Mouse (Mus musculus) left cerebral cortex, adult 18-20 months (tissue): ENCODE results near the gene Wdr90. TPM values are rescaled to one million over a fixed set of nuclear protein-coding genes. Genes with fewer than 3 reads are reported as not detected.

ENCODE experiments used
- DNase-seq, 2 experiments: peaks; one replicate each; pipeline ENCODE4 v3.0.0; 2021 to 2022; ENCODE audit warnings: low spot score in 2 of 2, mixed read lengths in 1 of 2
- long read RNA-seq, 2 experiments: library from polyadenylated mRNA; stranded (forward); transcript quantifications; one replicate each; pipeline ENCODE4 v2.0.0; 2021
- total RNA-seq, 2 experiments: library from RNA; stranded (reverse); gene quantifications; 2 replicates each; pipeline ENCODE4 v1.2.3; 2021

Gene Wdr90
- total RNA-seq, result 10 to 100 TPM; 26.0 to 31.5 TPM
- long read RNA-seq, experiment 1, full-length matches to known transcripts, result 2 of 19 reads
- long read RNA-seq, experiment 1, partial matches to known transcripts, result 7 of 19 reads
- long read RNA-seq, experiment 1, other reads (novel, unspliced or antisense), result 10 of 19 reads
- long read RNA-seq, experiment 2, partial matches to known transcripts, result 3 of 8 reads
- long read RNA-seq, experiment 2, other reads (novel, unspliced or antisense), result 5 of 8 reads

DNA sequence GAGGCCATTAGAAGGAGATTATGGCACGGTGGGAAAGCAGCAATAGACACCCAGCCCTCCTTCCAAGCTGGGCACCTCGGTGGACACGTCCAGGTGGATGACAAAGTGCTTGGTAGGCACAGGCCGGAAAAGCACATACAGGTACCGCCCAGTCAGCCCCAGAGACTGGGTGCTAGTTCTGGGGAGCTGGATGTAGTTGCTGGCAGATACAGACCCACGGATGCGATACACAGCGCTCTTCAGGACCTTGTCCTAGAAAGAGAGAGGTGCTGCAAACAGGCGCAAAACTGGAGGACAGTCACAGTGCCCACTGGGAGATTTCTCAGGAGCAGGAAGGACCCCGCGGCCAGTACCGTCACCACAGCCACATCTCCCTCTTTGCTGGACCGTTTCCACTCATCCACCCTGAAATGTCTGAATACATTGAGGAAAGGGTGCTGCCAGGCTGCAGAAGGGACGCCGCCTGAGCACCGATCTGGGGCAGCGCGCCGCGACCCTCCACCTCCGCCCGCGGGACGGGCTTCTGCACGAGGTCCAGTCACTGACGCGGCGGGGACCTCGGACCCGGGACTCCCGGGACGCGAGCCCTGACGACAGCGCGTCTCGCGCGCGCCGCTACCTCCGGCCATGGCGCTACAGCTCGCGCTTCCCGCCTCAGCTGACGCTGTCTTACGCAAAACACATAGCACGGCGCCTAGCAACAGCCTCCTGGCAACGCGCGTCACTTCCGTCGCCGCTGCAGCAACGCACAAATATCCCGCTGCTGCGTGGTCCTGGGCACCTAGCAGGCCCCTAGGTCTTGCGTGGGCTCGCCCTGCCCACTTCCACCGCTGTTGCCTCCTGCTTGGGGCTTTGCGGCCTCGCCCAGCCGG is at the start of gene Wdr90:
Gene Wdr90 (minus strand): TSS at position 670 of the 872 bp plus-strand sequence.
- DNase-seq, result peak; percentile 94 to 95

DNA sequence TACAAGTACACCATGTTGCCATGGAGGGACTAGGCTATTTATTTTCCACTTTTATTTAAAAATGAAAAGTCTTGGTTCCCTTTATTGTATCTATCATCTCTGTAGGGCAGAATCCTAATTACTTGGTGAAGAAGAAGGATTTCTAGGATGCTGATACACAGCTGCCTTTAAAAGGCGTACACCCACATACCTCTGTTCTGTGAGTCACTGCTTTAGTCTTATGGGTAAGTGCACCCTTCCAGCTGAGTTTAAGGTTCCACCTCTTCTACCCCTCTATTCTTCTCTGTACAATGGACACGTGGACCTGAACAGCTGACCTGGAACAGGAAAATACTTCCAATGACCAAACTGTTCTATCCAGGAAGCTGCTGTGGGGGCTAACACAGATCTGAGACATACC is 46.3 kb upstream of the Wdr90 start:
- no peak for DNase-seq

- DNase-seq, result no peak
Measured at GRCm38 (mm10) chr17:25903061-25903460, 41.8 kb upstream of the Wdr90 start.

DNA sequence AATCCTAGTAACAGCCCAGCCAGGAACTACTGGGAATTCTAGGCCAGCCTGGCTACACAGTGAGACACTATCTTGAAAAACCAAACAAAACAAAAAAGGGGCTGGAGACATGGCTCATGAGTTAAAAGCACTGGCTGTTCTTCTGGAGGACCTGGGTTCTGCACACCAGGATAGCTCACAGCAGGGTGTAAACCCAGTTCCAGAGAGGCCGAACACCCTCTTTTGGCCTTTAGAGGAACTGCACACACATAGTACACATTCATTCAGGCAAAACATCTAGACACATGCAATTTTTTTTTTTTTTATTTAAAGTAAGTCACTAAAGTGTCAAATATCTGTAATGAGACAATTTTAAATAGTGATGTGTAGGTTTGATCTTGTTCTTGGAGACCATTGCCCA is 38.9 kb upstream of the Wdr90 start:
- no peak for DNase-seq

DNA sequence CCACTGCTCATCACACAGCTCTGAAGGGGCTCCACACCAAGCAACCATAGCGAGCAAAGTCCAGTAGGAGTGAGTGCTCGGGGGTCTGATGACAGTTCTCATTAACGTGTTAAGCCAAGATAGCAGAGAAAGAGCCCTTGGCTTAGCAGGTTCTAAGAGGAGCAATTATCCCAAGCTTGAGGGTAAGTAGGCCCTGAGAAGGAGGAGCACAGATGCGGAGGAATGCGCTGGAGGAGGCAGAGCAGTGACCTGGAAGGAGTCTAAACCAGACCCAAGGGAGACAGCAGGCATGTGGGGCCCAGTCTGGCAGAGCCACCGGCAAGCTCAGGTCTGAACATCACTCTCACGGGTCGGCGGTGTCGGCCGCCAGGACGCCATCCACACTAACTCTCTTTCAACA is 34.6 kb upstream of the Wdr90 start:
- no peak for DNase-seq

DNA sequence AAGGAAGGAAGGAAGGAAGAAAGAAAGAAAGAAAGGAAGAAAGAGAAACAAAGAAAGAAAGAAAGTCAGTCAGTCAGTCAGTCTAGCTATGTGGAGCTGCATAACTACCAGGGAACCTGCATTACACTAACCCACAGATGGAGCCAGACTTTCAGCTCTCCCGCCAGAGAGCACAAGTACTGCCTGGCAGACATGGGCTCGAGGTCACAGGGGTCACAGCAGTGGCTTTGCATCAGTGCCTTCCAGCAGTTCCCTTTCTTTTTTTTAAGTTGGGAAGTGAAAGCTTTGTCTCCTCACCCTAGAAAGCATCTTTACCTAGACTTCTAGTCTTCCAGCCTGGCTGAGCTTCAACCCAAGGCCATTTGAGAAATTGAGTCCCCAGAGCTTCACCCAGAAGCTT is 34.1 kb upstream of the Wdr90 start:
- no peak for DNase-seq

DNA sequence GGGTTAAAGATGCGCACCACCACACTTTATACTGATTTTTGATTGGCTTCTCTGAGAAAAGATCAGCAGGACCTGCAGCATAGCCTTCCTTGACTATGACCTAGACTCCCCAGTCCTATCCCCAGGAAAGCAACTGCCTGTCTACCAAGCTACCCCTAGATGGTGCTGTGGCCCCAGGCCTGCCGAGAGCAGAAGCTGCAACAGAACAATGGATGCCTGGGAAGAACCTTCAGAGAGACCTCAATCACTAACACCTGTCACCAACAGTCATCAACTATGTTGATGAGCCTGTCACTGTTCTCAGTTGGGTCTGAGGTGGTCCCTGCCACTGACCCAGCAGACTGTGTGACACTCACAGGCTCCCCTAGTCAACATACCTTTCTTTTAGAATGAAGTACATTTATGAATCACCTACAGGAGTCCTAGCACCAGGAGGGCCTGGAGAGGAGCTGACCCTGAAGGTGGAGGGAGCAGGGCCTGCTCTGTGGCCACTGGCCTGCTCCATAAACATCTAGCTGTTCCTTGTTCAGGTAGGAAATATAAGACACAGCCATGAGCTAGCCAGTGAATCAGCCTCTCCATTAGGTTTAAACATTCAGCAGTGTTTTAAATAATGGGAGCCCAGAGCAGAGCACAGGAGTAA is 32.8 kb upstream of the Wdr90 start:
- peak; percentile 71 for DNase-seq

GRCm38 (mm10) chr17:25888837-25889236 is 27.5 kb upstream of the Wdr90 start:
- DNase-seq, result no peak

GRCm38 (mm10) chr17:25887467-25887866 is 26.2 kb upstream of the Wdr90 start:
- DNase-seq, result no peak

- no peak for DNase-seq
Measured at GRCm38 (mm10) chr17:25886806-25887205, 25.5 kb upstream of the Wdr90 start.

DNA sequence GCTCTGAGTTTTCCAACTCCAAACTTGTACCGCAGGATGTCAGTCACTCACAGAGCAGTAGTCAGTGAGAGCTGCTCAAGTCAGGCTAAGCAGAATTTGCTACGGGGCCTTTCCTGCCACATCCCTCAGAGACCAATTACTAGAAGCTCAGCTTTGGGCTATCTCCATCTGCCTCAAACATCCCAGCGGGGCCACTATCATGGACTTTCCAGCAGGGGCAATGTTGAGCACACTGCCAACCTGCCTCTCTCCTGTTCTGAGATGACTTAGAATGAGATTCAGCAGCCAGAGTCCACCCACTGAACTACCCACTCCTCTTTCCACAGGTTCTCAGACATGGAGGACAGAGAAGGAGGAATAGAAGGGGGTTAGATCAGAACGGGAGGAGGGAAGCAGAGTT is 24.3 kb upstream of the Wdr90 start:
- DNase-seq, result peak in 1 of 2 experiments; percentile 50

GRCm38 (mm10) chr17:25883824-25884223 is 22.5 kb upstream of the Wdr90 start:
- no peak for DNase-seq

- DNase-seq, result no peak
Measured at GRCm38 (mm10) chr17:25883268-25883667, 22.0 kb upstream of the Wdr90 start.

- no peak for DNase-seq
Measured at GRCm38 (mm10) chr17:25882306-25882705, 21.0 kb upstream of the Wdr90 start.

DNA sequence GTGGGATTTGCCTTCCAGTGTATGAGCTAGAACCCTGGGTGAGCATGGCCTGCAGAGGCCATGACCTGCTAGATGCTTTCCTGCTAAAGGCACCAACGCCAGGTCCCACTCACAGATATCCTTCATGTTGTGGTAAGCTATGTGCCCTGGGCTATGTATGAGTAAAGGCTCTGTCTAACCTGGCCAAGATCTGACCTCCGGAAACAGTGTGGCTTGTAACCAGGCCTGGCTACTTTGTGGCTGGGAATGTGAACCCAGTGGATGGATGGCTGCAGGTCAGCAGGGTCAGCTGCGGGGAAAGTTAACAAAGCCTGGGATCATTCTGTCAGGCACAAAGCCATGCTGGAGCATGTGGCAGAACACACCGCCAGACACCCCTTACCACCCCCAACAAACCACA is 20.4 kb upstream of the Wdr90 start:
- DNase-seq, result no peak

DNA sequence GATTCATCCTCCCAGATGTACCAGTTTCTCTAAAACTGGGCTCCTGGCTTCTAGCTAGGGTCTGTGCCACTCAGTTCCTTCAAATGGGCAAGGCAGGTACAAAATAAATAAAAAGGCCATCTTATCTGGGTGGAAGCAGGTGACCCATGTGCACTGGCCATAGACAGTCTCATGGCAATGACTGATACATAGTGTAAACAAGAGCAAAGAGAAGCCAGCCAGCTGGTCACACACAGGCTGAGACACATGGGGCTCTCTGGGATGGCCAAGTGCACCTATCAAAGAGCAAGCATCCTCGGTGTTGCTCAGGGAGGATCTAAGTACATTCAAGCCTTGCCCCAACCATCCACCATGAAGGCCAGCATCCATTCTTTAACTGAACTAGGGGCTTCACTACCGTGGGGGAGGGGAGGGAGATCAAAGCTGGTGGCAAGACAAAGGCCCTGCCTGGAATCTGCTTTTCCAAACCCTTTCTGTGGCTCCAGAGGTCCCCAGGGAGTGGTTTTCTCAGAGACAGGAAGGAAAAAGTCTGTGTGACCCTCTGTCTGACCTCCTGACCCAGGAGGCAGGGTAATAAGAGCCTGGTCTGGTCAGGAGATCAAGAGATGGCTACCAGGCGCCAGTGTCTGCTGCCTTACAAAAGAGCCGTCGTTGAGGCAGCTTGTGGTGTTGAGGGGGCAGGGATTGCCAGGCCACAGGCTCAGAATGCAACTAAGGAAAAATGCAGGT is 19.8 kb upstream of the Wdr90 start:
- no peak for DNase-seq

DNA sequence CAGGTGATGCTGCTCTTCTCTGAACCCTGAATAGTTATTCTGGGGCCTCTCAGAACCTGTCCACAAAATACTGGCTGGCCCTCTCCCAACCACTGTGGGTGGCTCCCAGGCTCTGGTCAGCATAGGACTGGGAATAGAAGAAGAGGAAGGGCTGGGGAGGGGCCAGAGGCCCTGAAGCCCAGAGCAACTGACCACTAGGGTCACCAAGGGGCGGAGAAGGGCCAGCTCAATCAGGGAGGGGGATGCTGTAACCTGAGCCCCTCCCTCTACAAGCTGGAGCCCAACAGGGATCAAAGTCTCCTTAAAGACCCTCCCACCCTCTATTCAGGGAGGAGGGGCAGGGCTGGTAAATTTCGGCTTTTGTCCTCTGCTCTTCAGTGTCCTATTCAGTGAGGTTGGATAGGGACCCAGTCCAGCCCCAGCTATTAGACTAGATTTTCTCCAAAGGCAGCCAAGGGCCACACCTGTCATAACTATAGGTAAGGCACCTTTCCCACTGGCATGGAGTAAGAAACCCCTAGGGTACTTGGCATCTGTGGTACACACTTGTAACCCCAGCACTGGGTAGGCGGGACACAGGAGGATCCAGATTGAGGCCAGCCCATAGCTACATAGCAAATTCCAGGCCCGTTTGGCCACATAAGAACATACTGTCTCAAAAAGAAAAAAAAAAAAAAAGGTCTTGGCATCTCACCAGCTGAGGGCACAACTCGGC is 19.1 kb upstream of the Wdr90 start, which contains the start of gene Wfikkn1:
Gene Wfikkn1 (minus strand): TSS at position 663 of the 715 bp plus-strand sequence.
- DNase-seq, result no peak

GRCm38 (mm10) chr17:25879750-25880149 is 18.4 kb upstream of the Wdr90 start:
- no peak for DNase-seq

DNA sequence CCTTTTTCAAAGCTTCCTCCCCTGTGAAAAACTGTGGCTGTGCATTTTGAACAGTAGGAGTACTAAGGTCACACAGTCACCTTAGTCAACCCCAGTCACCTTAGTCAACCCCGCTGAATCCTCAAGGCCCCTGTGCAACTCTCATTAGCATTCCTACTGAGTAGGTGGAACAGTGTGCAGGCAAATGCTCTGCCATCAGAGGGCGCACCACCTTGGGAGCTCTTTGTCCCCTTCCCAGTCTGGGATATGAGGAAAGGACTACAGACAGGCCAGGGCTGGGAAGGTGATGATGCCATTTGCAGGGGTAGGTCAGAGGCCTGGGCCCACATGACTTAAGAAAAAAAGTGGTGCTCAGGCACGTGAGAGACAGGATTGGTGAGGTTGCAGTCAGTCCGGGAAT is 18.0 kb upstream of the Wdr90 start:
- DNase-seq, result peak in 1 of 2 experiments; percentile 58

DNA sequence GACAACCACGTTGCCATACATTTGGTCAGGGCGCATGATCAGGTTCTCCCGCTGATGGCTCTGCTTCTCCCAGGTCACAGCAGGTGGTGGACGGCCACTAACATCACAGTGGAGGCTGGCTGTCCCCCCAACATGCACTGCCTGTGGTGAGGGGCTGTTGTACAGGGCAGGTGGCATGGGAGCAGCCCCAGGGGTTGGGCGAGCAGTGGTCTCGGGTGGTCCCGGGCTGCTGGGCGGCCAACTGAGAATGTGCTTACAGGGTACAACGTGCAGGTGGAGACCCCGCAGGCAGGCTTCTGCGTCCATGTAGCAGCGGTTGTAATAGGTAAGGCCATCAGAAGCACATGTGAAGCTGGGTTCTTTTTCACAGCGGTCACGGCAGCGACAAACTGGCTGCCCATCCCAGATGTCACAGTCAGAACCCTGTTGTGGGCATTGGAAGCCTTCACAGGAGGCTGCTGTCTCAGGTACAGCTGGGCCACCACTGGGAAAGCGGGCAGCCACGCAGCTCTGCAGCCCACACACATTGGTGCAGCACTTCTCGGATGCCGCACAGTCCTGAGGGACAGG is 17.4 kb upstream of the Wdr90 start:
- DNase-seq, result no peak
